Mouse (Mus musculus) lung, adult 2 months (tissue): ENCODE results near the gene Reep3.

Experiments used
- CTCF ChIP-seq: fragments of 200-500 bp; IDR thresholded peaks from 2 replicates; pipeline ENCODE4 v1.5.1; 2011; ENCODE audit warnings: mild to moderate bottlenecking, low read length, control low read depth; ENCODE audit not compliant: insufficient read depth
- POLR2A ChIP-seq: fragments of 200-500 bp; IDR thresholded peaks from 2 replicates; pipeline ENCODE4 v1.6.1; 2011; ENCODE audit warnings: low read depth, mild to moderate bottlenecking, control low read depth, low read length, borderline replicate concordance; ENCODE audit errors: extremely low read depth

DNA sequence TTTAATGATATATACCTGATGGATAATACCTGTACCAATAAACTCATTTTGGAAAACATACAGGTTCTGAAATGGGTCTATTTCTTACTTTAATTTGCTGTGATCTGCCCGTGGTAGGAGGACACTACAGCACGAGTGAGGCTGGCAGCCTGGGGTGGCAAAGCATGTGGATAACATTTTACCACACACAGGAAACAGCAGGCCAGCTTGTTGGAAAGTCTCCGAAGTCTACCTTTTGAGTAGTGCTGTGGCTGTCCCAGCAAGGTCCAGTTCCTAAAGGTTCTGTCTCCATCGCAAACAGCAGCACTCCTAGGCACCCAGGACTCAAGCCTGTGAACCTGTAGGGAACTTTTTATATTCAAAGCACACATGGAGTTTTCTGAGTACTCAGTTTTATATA, 48.9 kb upstream of the Reep3 start:
- no peak for TF ChIP-seq CTCF
- no peak for TF ChIP-seq POLR2A
